In the genomic region with DNA sequence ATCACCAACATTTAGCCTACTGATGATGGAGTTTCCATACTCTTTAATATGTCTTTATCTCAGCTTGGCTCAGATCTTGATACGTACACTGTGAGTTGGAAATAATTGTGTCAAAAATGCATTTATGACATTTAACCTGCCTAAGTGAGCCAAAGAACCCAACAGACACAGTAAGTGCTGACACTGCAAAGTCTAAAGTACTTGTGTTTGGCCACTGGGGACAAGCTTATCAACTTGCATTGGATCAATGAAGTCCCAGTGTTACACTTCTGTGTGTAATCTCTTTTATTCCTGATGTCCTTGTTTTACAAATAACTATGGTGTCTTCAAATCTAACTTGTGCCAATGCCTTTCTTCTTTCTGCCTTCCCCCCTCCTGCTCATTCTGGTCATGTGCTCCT, we compare ENCODE assay signal across 20 mouse cellular contexts. TPM values are rescaled to one million over a fixed set of nuclear protein-coding genes. Genes with fewer than 3 reads are reported as not detected.
A peak's percentile ranks its signal among the peaks of the same experiment; 100 is the strongest.
DNase-seq lines count a peak whose midpoint lies in the region; ATAC-seq and TF ChIP-seq lines count a peak whose summit lies in the region.
"Had no signal": no experiment of that assay in that cellular context is flagged by ENCODE, and none has a peak within 500 bp of the region (broad histone marks: within the 10 kb centered on the region; RNA-seq: fewer than 3 reads in every experiment).

No protein-coding gene starts in this region.

- in situ Hi-C loops in ES-E14 (cut with MboI; ENCODE audit: low sequenced_read_pairs in 2 of 2, unreplicated experiment in 2 of 2) = no loop called here

- no peaks in the 10 kb centered on the region for H3K9me3 ChIP-seq in liver, embryonic 11.5 days (ENCODE audit: control insufficient read depth, low read length)
- no peaks in the 10 kb centered on the region for H3K9me3 ChIP-seq in ES-E14 (ENCODE audit: control insufficient read depth, insufficient read depth, low read depth, low read length)
- no peaks in the 10 kb centered on the region for H3K9me3 ChIP-seq in embryonic facial prominence, embryonic 10.5 days
- H3K9me3 ChIP-seq: embryonic facial prominence, embryonic 12.5 days; forebrain, embryonic 13.5 days; forebrain, embryonic 15.5 days had no signal

- 0 out of 2 replicates have a peak, but pooled peaks have one; percentile 6 for TF ChIP-seq CTCF in liver, adult 2 months (IDR thresholded peaks at IDR 0.05; ENCODE audit: low read depth, low read length)

- DNase-seq in liver, adult 2 months (ENCODE audit: extremely low read depth, low read depth, low spot score) = peak; percentile 94
- DNase-seq in liver, embryonic 11.5 days (ENCODE audit: low spot score) = no peak
- no peak for DNase-seq in ES-E14 (ENCODE audit: low read depth, low spot score)
- no peak for DNase-seq in adrenal gland, postnatal 36 days
- no peak for DNase-seq in embryonic facial prominence, embryonic 10.5 days (ENCODE audit: low spot score)
- DNase-seq: adrenal gland, adult 8-10 months; adrenal gland, postnatal 14 days; cerebellum, adult 11 months; cerebellum, adult 18-20 months; cerebellum, adult 8-10 months; cerebellum, adult 9-11 months; cerebellum, postnatal 14 days; cerebellum, postnatal 36 days; embryo, embryonic 11 days; forebrain, postnatal 0 days had no signal

- no peak for ATAC-seq in liver, embryonic 11.5 days (replicated peaks; ENCODE audit: low FRiP score)
- ATAC-seq: activated CD4-positive, CD25-positive, alpha-beta regulatory T cell, adult 4 months; forebrain, embryonic 13.5 days; forebrain, embryonic 15.5 days; forebrain, postnatal 0 days; Patski had no signal

- WGBS in liver, adult 2 months = 17% methylated on average over 1 of the region's 1 CpGs
- WGBS in liver, embryonic 11.5 days = 72% methylated on average over 1 of the region's 1 CpGs
- 97% methylated on average over 1 of the region's 1 CpGs for WGBS in embryonic facial prominence, embryonic 10.5 days

- no peak overlapping the region for H3K9ac ChIP-seq in liver, adult 2 months (ENCODE audit: low read depth, low read length)
- no peak overlapping the region for H3K9ac ChIP-seq in liver, embryonic 11.5 days (ENCODE audit: low read depth, low read length)
- no peak overlapping the region for H3K9ac ChIP-seq in ES-E14 (ENCODE audit: insufficient read depth, low read depth, low read length, poor library complexity, severe bottlenecking)
- H3K9ac ChIP-seq: embryonic facial prominence, embryonic 12.5 days; forebrain, embryonic 13.5 days; forebrain, embryonic 15.5 days; forebrain, postnatal 0 days had no signal

- H3K4me1 ChIP-seq in liver, adult 2 months (ENCODE audit: control insufficient read depth, insufficient read depth, low read length) = peaks cover 19% of the 10 kb centered on the region
- H3K4me1 ChIP-seq in liver, embryonic 11.5 days (replicated peaks; ENCODE audit: control insufficient read depth, insufficient read depth, low read length) = no peaks in the 10 kb centered on the region
- no peaks in the 10 kb centered on the region for H3K4me1 ChIP-seq in ES-E14 (ENCODE audit: control insufficient read depth in 2 of 2, insufficient read depth in 2 of 2, low read length in 2 of 2, poor library complexity in 1 of 2)
- peaks cover 4% of the 10 kb centered on the region for H3K4me1 ChIP-seq in embryonic facial prominence, embryonic 10.5 days
- H3K4me1 ChIP-seq: embryonic facial prominence, embryonic 12.5 days; forebrain, embryonic 13.5 days; forebrain, embryonic 15.5 days had no signal

- H3K36me3 ChIP-seq in liver, adult 2 months (ENCODE audit: control insufficient read depth, insufficient read depth, low read length) = peaks cover 6% of the 10 kb centered on the region
- H3K36me3 ChIP-seq in liver, embryonic 11.5 days (ENCODE audit: control insufficient read depth, insufficient read depth, low read length) = no peaks in the 10 kb centered on the region
- H3K36me3 ChIP-seq in ES-E14 (ENCODE audit: control insufficient read depth, insufficient read depth, low read length, poor library complexity, severe bottlenecking) = no peaks in the 10 kb centered on the region
- H3K36me3 ChIP-seq in embryonic facial prominence, embryonic 10.5 days (replicated peaks) = no peaks in the 10 kb centered on the region
- H3K36me3 ChIP-seq: embryonic facial prominence, embryonic 12.5 days; forebrain, embryonic 15.5 days had no signal

- no peak overlapping the region for H3K4me3 ChIP-seq in liver, adult 2 months (ENCODE audit: insufficient read depth, low read depth, low read length)
- H3K4me3 ChIP-seq in liver, embryonic 11.5 days (ENCODE audit: low read depth, low read length) = no peak overlapping the region
- no peak overlapping the region for H3K4me3 ChIP-seq in ES-E14 (ENCODE audit: insufficient read depth in 1 of 2, low read depth in 1 of 2, low read length in 2 of 2, poor library complexity in 1 of 2, severe bottlenecking in 1 of 2)
- no peak overlapping the region for H3K4me3 ChIP-seq in embryonic facial prominence, embryonic 10.5 days
- H3K4me3 ChIP-seq: embryonic facial prominence, embryonic 12.5 days; forebrain, embryonic 13.5 days; forebrain, embryonic 15.5 days had no signal

- H3K4me2 ChIP-seq in liver, embryonic 11.5 days = no peak overlapping the region
- H3K4me2 ChIP-seq: embryonic facial prominence, embryonic 12.5 days; forebrain, embryonic 13.5 days; forebrain, embryonic 15.5 days had no signal

- H3K79me2 ChIP-seq in liver, adult 2 months (ENCODE audit: control insufficient read depth, insufficient read depth, low read length) = no peaks in the 10 kb centered on the region

- TF ChIP-seq POLR2A in liver, adult 2 months (IDR thresholded peaks at IDR 0.05; ENCODE audit: extremely low read depth, insufficient read depth, low read length) = no peak

- H3K27me3 ChIP-seq in liver, adult 2 months (ENCODE audit: control insufficient read depth, insufficient read depth, low read length) = no peaks in the 10 kb centered on the region
- no peaks in the 10 kb centered on the region for H3K27me3 ChIP-seq in liver, embryonic 11.5 days (replicated peaks; ENCODE audit: control insufficient read depth, insufficient read depth, low read length)
- no peaks in the 10 kb centered on the region for H3K27me3 ChIP-seq in embryonic facial prominence, embryonic 10.5 days (replicated peaks; ENCODE audit: low read depth, poor library complexity, severe bottlenecking)
- H3K27me3 ChIP-seq: embryonic facial prominence, embryonic 12.5 days; forebrain, embryonic 13.5 days; forebrain, embryonic 15.5 days; Patski had no signal

- peak overlapping the region; percentile 34; the same call in 1 of the 2 replicates for H3K27ac ChIP-seq in liver, adult 2 months (replicated peaks; ENCODE audit: insufficient read depth, low read depth, low read length)
- no peak overlapping the region for H3K27ac ChIP-seq in liver, embryonic 11.5 days (ENCODE audit: low read depth, low read length)
- no peak overlapping the region for H3K27ac ChIP-seq in ES-E14 (ENCODE audit: insufficient read depth, low read depth, low read length, poor library complexity, severe bottlenecking)
- H3K27ac ChIP-seq in embryonic facial prominence, embryonic 10.5 days (replicated peaks) = no peak overlapping the region
- H3K27ac ChIP-seq: embryonic facial prominence, embryonic 12.5 days; forebrain, embryonic 13.5 days; forebrain, embryonic 15.5 days had no signal

TF ChIP-seq in ES-E14, 5 proteins besides CTCF, POLR2A, EP300 and RAD21:
- TF ChIP-seq ZC3H11A (IDR thresholded peaks at IDR 0.05; ENCODE audit: borderline replicate concordance, low read depth, low read length) = no peak
- no peak for TF ChIP-seq CHD2 (IDR thresholded peaks at IDR 0.05; ENCODE audit: low read depth, low read length)
- TF ChIP-seq MAFK (IDR thresholded peaks at IDR 0.05; ENCODE audit: insufficient read depth, low read depth, low read length) = peak; percentile 81
- no peak for TF ChIP-seq HCFC1 (IDR thresholded peaks at IDR 0.05; ENCODE audit: borderline replicate concordance, insufficient read depth, low read length)
- TF ChIP-seq ZNF384 (IDR thresholded peaks at IDR 0.05; ENCODE audit: low read depth, low read length) = no peak

RNA-seq across cellular contexts. Expression of a gene that starts 18.1 kb away (rescaled TPM):
- total RNA-seq in liver, adult 2 months (2014; rRNA removed) = 124 and 131 TPM in 2 replicates
- 83.6 and 93.6 TPM in 2 replicates for polyA plus RNA-seq in liver, adult 2 months (2012; rRNA removed)
- 63.9 and 67.3 TPM in 2 replicates for polyA plus RNA-seq in liver, embryonic 11.5 days (2014; fragmentation: Nextera tagmentation; extraction: Ambion mirVana)
- total RNA-seq in ES-E14 (2012; rRNA removed) = 18.9 and 19.7 TPM in 2 replicates
- total RNA-seq in adrenal gland, postnatal 36 days (2021) = 10 to 100 TPM; 18.2 to 32.3 TPM
- 20.6 and 21.6 TPM in 2 replicates for polyA plus RNA-seq in embryonic facial prominence, embryonic 10.5 days (2016; fragmentation: Nextera tagmentation; extraction: Ambion mirVana)
